Mouse (Mus musculus) kidney, postnatal 14 days (tissue): ENCODE data around the gene Hoxc11.

Experiments
- DNase-seq: peaks from one replicate; pipeline ENCODE4 v3.0.0; 2022; ENCODE audit warnings: mixed read lengths

Gene Hoxc11

DNA sequence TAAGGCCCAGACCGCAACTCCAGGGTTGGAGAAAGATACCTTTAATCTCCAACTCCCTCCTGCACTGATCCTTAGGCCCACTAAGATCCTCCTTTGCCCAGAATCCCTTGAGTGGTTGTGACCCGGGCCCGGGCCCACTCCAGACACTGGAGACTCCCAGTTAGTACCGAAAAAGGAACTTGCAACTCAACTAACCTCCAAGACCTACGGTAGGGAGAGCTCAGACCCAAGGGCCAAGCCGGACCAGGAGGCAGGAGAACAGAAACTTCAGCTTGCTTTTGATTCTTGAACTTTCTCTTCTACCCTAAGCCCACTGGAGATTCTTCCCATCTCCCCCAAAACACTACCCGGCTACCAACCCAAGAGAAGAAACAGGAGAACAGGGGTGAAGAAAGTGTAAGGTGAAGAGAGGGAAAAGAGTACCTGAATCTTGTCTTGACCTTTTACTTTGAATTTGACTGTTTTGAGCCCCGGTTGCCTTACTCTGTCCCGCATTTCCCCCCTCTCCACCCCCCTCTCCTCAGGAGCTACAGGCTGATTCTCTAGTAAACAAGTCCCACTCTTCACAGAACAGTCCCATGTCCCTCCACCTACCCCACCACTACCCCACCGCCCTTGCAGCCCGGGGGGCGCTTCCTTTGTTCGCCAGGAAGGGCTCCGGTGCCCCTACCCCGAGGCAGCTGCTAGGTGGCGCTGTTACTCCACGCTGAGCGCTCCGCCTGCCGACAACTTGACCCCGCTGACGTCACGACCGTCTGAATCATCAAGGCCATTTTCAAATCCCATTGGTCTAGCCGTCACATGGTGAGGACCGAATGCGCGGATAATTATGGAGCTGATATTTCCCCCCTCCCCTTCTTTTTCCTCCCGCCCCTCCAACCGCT lies 11.9 kb downstream of the Hoxc11 start:
- peak; percentile 97 for DNase-seq

DNA sequence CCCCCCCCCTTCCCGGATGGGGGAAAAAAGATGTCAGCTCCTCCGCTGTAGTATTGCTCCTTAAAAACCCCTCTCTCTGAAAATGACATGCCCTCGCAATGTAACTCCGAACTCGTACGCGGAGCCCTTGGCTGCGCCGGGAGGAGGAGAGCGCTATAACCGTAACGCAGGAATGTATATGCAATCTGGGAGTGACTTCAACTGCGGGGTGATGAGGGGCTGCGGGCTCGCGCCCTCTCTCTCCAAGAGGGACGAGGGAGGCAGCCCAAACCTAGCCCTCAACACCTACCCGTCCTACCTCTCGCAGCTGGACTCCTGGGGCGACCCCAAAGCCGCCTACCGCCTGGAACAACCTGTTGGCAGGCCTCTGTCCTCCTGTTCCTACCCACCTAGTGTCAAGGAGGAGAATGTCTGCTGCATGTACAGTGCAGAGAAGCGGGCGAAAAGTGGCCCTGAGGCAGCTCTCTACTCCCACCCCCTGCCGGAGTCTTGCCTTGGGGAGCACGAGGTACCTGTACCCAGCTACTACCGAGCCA lies 12.6 kb downstream of the Hoxc11 start, which contains the start of gene Hoxc10:
TSS of gene Hoxc10 (plus strand) at position 21 of the 536 bp plus-strand sequence.
- peak; percentile 57 for DNase-seq

DNA sequence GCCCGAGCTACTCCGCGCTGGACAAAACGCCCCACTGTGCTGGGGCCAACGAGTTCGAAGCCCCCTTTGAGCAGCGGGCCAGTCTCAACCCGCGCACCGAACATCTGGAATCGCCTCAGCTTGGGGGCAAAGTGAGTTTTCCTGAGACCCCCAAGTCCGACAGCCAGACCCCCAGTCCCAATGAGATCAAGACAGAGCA lies 13.0 kb downstream of the Hoxc11 start, which contains the start of gene Hoxc5:
TSS of gene Hoxc5 (plus strand) at position 132 of the 199 bp plus-strand sequence.
- DNase-seq = no peak

DNA sequence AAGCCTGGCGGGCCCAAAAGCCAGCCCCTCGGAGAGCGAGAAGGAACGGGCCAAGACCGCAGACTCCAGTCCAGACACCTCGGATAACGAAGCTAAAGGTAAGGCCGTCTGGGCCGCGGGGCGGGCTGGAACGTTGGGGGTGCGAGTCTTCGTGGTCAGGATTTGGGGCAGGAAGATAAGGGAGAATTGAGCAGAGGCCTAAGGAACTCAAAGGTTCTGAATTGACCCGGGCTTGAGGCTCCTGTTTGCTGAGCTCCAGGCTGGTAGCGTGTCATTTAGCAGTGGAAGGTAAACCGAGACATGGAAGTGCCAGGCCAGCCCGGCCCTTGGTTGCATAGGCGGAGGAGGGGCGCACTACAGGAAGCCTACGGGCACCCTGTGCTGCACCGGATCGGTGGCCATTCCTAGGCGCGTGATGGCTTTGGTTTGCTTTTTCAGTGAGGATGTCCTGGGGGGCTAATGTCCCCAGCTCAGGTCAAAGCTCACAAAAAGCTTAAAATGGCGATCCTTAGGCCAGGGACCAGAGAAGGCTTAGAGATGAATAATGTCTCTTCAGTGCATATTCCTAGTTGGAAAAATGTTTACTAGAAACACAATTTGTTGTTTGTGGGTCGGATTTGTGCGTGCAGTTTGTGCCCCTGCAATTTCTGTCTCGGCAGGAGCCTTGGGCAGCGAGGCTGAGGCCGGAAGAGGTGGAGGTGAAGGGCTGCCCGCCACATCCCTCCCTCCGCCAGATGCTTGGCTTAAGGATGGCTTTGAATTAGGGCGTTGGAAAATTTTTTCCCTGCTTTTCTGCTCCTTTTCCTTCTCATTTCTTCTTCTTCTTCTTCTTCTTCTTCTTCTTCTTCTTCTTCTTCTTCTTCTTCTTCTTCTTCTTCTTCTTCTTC lies 13.5 kb downstream of the Hoxc11 start:
- DNase-seq = no peak

DNA sequence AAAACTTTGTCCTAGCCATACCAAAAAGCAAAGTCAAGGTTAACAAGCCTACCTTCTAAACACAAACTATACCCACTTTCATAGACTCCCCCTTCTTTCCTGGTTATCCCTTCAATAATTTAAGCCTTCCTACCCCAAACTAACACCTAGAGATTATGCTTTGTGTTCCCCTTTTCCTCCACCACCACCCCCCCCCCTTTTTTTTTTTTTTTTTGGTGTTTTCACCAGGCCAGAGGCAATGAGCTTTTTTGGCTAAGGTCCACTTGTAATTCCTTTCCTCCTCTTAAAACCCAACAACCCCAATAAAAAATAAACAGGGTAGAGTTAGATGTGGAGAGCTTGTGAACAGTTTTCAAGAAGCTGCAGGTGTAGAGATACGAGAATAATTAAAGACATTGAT lies 15.1 kb downstream of the Hoxc11 start:
- no peak for DNase-seq

DNA sequence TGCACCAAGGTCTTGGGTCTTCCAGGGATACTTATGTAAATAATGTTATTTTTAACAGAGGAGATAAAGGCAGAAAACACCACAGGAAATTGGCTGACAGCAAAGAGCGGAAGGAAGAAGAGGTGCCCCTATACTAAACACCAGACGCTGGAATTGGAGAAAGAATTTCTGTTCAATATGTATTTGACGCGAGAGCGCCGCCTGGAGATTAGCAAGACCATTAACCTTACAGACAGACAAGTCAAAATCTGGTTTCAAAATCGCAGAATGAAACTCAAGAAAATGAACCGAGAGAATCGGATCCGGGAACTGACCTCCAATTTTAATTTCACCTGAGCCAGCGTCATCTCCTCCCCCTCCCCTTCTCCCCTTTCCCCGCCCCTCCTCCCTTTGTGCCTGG lies 16.5 kb downstream of the Hoxc11 start:
- DNase-seq = peak; percentile 62

DNA sequence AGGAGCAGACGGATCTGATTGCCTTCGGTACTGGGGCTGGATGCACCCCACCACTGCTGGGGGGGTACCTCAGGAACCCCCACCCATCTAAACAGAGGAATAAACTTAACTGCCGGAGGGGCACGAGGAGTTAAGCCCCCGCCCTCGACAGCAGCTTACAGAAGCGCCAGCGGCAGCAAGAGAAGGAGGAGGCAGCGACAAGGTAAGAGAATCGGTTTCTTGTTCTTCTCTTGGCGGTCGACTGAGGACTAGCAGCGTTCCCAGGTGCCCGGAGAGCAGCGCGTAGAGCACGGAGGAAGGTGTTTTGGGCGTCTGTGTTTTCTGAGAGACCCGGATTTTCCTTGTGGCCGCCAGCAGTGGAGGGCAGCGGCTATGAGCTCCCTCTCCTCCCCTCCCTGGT lies 18.0 kb downstream of the Hoxc11 start:
- DNase-seq = no peak

DNA sequence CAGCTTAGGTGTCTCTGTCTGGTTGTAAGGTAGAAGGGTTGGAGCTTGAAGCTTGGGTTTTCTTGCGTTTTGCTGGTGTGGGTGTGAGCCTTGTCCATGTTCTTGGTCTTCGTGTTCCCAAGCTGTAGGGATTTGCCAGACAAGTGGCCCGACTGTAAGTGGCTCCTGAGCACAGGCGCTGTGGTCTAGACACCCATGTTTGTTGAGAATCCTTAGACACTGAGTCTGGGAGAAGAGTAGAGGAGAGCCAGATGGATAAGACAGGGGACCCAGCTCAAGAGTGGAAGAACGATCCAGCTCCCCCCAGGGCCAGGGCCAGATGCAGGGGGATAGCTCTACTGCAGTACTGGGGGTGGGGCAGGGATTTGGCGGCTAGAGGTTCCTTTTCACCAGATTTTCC lies 18.5 kb downstream of the Hoxc11 start:
- no peak for DNase-seq

DNA sequence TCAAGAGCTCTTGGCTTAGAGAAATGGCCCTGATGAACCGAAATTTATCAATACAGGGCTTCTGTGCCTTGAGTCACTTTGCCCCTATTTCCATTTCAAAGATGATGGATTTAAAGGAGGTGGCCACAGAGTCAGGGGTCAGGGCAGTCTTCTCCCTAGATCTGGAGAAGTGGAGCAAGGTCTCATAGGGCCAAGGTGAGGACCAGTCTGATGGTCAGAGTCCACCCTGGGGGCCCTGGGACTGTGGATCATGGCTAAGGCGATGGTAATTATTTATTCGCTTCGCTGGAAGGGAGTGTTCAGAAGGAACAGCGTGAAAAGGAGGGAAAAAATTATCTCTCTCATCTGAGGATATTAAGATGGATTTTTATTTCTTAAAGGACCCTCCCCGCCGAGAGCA lies 20.8 kb downstream of the Hoxc11 start:
- no peak for DNase-seq

DNA sequence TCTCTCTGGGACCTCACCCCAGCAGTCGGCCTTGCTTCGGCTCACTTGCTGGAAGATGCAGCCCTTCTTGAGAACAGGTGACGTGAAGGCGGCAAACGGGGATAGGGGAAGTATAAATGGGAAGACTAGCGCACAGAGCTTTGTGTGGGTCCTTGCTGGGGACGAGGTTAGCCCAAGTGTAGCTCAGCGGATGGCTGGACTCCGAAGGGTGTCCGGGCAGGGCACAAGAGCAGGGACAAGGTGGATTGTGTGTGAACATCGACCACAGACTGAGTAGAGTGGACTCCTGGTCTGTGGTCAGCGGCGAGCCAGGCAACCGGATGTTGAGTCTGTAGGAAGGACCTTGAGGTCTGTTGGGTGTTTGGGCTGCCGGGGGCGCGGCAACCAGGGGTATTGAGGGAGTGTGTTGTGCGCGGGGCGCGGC lies 21.5 kb downstream of the Hoxc11 start:
- peak; percentile 70 for DNase-seq

DNA sequence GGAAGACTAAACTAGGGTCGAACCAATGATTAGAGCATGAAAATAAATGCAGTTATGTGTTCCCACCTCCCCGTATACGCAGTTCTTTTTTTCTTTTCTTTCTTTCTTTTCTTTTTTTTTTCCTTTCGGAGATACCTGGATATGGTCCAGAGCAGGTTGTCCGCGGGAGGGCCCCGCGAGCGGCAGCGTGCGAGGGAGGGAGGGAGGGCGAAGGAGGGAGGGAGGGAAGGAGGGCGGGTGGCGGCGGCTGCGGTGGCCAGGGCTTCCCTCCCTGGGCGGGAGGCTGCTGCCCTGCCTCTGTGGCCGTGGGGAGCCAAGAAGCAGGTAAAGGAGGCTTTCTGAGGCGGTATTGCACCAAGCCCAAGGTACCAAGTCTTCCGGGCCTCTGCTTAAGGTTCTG lies 21.9 kb downstream of the Hoxc11 start, which contains the start of gene Hoxc9:
TSS of gene Hoxc9 (plus strand) at position 269 of the 400 bp plus-strand sequence.
- no peak for DNase-seq

DNA sequence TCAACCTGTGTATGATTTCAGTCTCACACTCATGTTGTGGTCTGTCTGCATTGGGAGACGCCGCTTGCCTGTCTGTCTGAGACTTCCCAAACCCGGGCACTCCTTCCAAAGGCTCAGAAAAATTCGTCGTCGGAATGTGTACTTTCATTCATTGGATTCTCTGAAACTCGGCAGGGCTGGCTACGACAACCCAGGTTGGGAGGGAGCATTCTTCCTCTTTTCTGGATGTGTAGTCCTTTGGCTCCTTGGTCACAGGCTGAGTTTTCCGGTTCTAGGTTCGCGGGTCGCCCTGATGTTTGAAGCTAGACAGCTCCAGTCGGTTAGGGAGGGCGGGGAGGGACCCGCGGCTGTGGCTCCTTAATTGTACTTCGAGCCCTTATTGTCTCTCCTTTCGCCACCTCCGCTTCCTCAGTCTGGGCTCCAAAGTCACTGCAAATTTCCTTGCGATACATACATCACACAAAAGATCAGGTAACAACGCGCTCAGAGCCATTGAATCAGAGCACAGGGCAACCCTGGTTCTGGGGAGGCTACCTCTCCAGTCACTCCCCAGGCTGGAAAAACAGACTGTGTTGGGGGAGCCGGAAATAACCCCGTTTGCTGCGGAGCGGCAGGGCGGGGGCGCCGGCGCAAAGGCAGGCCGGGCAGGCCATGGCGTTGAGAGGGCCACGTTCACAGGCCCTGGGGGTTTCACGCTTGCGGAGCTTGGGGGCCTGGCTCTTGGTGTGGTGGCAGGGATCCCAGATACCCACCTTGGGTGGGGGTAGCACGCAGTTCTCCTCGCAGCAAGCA lies 22.6 kb downstream of the Hoxc11 start:
- DNase-seq = no peak

DNA sequence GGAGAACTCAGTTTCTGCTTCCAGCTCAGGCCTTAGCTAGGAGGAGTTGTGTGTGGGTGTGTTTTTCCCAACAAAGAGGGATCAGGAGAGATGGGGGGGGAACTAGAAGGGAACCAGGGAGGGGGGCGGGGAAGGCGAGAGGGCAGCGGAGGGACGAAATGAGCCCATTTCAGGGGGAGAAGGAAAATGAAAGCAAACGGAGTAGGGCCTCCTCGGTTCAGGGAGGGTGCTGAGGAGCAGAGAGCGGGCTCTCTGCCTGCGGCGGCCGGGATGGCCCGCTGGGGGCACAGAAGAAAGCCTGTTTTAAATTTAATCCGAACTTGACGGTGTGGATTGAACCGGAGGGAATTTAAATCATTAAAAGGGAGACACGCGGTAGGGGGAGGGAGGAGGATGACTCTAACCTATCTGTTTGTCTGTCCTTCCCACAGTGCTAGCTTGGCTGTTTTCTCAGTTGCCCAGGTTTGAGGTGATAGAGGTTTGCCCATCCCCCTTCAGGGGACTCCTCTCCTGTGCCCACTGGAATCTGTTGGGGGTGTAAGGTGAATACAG lies 23.3 kb downstream of the Hoxc11 start:
- DNase-seq = no peak

DNA sequence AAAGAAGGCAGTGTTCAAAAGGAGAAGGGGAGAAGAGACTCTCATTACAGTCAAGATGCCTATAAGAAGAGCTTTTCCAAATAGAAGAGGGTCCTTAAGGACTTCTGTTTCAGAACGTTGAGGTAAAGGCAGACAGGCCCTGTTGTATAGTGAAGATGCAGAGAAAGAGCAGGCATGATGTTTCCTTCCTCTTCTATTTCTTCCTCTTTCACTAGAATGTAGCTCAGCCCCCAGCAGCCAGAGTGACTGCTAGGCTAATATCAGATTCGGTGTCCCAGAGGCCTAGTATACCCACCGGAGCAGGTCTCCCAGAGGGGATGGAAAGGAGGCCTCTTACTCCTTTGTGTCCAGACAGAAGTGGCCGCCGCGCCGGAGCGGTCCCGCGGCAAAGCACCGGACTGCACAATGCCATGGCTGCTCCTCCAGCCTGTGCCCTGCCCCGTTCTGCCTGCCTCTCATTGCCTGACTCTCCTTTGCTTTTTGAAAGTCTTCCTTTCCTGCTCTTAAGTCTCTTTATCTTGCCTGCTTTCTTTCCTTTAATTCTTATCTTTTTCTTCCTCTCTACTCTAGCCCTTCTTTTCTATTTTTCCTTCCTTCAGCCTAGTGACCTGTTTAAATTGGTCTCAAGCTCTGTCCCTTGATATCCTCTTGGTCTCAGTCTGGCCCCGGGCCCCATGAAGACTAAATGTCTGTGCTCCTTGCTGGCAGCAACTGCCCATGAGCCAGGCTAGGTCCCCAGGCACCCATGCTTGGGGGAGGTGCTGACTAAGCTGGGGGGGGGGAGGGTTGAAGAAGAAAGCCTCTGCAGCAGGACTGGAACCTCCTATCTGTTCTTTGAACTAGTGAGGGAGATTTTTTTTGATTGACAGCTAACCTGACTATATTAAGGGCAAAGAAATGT lies 24.6 kb downstream of the Hoxc11 start:
- DNase-seq = no peak

DNA sequence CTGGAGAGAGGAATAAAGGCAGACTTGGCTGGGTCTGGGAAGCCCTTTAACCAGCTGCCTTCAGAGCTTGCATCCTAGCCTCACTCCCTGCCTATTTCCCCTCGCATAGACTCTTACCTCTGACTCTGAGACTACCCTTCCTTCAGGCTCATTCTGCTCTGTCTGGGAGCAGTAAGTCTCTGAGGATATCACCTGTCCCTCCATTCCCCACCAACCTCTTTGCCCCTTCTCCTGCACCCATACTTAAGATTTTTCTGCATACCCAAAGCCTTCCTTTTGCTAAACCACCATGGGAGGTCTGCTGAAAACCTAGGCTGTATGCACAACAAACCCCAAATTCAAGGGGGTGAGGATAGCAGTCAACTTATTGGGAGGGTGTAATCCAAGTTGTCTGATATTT lies 25.7 kb downstream of the Hoxc11 start:
- no peak for DNase-seq

DNA sequence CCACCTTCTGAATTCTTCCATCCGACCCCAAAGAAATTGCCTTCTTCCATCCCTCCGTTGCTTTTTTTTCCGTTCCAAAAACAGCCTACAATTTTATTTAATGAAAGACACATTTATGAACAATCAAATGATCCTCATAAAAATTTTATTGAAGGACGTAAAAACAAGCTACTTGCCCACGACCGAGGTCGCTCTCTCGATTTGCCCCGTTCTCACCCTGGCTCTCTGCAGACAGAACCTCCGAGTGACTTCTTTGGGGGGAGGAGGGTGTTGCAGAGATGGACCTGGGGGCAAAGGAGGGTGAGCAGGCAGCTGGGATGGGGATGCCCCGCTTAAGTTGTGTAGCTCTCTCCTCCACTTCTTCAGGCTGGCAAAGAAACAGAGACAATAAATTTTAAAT lies 26.1 kb downstream of the Hoxc11 start:
- no peak for DNase-seq

DNA sequence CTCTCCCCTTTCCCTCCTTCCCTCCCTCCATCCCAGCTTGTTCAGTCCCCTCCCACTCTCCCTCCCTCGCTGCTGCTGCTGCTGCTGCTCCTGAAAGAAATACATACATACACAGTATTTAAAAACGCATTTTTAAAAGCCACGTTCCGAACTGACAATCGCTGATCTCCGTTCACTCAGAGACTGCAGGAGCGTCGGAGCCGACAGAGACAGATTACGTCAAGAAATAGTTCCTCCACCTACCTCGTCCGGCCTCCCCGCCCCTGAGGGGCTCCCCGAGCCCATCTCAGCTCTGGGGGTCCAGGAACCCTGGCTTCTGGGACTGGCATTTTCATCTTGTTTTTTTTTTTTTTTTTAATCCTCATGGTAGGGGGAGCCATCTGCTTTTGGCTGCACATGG lies 26.7 kb downstream of the Hoxc11 start:
- no peak for DNase-seq

DNA sequence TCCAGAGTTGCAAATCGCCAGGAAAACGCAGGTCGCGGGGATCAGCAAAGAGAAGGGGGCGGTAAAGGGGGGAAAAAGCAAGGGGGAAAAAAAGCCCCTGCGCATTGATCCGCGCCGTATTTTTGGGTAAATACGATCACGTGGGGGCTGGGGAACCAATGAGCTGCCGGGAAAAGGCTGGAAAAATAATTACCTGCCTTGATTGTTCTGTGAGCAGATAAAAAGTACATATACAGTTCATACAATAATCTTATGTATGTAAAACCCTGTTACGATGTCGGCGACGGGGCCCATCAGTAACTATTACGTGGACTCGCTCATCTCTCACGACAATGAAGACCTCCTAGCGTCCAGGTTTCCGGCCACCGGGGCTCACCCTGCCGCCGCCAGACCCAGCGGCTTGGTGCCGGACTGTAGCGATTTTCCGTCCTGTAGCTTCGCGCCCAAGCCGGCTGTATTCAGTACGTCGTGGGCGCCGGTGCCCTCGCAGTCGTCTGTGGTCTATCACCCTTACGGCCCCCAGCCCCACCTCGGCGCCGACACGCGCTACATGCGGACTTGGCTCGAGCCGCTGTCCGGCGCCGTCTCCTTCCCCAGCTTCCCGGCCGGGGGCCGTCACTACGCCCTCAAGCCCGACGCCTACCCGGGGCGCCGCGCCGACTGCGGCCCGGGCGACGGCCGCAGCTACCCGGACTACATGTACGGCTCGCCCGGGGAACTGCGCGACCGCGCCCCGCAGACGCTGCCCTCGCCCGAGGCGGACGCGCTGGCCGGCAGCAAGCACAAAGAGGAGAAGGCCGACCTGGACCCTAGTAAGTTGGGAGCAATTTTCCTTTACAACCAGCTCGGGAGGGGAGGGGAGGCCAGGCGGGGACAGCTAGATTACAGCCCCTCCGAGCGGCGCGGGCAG lies 27.4 kb downstream of the Hoxc11 start:
- DNase-seq = peak; percentile 74

DNA sequence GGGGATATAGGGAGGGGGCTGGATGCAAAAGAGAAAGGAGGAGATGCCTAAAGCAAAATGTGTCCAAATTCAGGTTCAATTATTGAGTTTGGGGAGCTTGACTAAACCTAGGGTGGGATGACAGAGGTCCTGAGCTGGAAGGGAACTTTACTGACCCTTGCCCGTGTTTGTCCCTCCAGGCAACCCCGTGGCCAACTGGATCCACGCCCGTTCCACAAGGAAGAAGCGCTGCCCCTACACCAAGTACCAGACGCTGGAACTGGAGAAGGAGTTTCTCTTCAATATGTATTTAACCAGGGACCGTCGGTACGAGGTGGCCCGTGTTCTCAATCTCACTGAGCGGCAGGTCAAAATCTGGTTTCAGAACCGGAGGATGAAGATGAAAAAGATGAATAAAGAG lies 29.5 kb downstream of the Hoxc11 start:
- DNase-seq = no peak

DNA sequence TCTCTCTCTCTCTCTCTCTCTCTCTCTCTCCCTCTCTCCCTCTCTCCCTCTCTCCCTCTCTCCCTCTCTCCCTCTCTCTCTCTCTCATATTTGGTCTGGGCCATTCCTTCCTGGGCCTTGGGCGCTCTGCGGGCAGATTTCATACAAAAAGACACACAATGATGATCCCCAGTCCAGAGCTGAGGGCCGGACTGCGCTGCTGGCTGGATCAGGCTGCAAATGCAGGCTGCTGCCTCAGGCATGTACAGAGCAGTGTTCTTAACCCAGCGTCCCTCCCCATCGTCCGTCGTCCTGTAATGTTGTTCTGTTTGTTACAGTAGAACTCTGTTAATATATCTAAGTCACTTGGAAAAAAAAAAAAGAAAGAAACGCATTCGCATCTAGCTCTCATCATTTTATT lies 30.3 kb downstream of the Hoxc11 start:
- no peak for DNase-seq
